Mouse (Mus musculus): ENCODE results near the gene C330021F23Rik.

DNA sequence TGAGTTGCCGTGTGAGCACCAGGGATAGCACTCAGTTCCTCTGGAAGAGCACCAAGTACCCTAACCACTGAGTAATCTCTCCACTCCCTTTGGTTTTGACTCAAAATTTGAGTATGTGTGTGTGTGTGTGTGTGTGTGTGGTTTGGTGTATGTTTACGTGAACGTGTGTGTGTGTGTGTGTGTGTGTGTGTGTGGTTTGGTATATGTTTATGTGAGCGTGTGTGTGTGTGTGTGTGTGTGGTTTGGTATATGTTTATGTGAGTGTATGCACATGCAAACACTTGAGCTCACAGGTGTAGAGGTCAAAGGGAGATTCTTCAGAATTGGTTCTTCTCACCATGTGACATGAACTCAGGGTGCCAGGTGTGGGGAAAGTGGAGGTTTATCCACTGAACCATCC, 11.7 kb upstream of the C330021F23Rik start:
- no peak for TF ChIP-seq CTCF (IDR thresholded peaks at IDR 0.05; ENCODE audit: insufficient read depth, low read depth, low read length)
- no peak for TF ChIP-seq POLR2A (IDR thresholded peaks at IDR 0.05; ENCODE audit: insufficient read depth, low read depth, low read length)

Measured in olfactory bulb, adult 2 months (tissue).